Mouse (Mus musculus): ENCODE results near the gene Cryzl2. TPM values are rescaled to one million over a fixed set of nuclear protein-coding genes. Genes with fewer than 3 reads are reported as not detected.

The Cryzl2 gene
- polyA plus RNA-seq, 1 experiment, result 442 TPM

DNA sequence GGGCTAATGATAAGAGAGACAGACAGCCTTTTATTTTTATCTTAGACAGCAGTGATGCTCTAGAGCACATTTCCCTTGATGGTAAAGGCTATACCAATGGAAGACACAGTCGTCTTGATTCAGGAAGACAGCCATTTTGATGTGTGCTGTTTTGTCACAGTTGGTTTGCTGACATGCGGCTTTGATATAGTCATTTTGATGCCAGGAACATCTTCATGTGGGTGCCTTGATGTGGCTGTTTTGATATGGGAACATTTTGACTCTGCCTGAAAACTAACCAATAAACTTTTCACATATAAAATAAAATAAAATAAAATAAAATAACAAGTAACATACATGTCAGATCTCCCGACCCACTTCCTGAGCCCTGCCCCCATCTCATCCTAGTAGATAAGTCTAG is 30.0 kb upstream of the Cryzl2 start:
- WGBS, result 88% methylated on average over 3 of the region's 3 CpGs
- TF ChIP-seq CTCF (conservative IDR thresholded peaks at IDR 0.05; ENCODE audit: insufficient read depth, insufficient read length, low read depth, low read length) (no peak), POLR2A (IDR thresholded peaks at IDR 0.05; ENCODE audit: low read depth, low read length) (no peak)
- Histone ChIP-seq H3K4me1 (ENCODE audit: control insufficient read depth, insufficient read depth, low read length) (no peaks in the 10 kb centered on the region), H3K27ac (ENCODE audit: insufficient read depth, low read depth, low read length) (no peak overlapping the region), H3K36me3 (ENCODE audit: control insufficient read depth, insufficient read depth, low read length) (no peaks in the 10 kb centered on the region), H3K4me3 (ENCODE audit: insufficient read depth, low read depth, low read length) (no peak overlapping the region), H3K27me3 (replicated peaks; ENCODE audit: control insufficient read depth, insufficient read depth, low read length) (no peaks in the 10 kb centered on the region)
- DNase-seq, result no peak

DNA sequence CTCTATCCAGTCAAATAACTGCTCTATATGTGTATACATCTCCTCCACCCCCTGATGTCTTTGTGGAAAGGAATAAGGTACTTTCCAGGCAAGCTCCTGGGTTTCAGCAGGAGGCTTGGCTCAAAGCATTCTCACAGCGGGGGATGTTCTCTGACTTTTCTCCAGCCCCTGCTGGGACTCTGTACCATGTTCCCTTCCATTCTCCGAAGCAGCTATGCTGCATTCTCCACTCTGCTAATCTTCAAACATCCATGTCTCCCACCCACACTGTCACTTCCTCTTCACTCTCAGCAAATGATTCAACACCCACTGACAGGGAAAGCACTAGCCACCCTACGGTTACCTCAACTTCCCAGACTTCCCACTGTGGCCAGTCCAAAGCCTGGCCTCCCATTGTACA is 25.1 kb upstream of the Cryzl2 start:
- 68% methylated on average over 3 of the region's 3 CpGs for WGBS
- no peaks in the 10 kb centered on the region for H3K27me3 ChIP-seq (replicated peaks; ENCODE audit: control insufficient read depth, insufficient read depth, low read length)
- no peak overlapping the region for H3K27ac ChIP-seq (ENCODE audit: insufficient read depth, low read depth, low read length)
- no peaks in the 10 kb centered on the region for H3K4me1 ChIP-seq (ENCODE audit: control insufficient read depth, insufficient read depth, low read length)
- no peaks in the 10 kb centered on the region for H3K36me3 ChIP-seq (ENCODE audit: control insufficient read depth, insufficient read depth, low read length)
- DNase-seq, result no peak
- H3K4me3 ChIP-seq (ENCODE audit: insufficient read depth, low read depth, low read length), result no peak overlapping the region
- no peak for TF ChIP-seq POLR2A (IDR thresholded peaks at IDR 0.05; ENCODE audit: low read depth, low read length)
- TF ChIP-seq CTCF (conservative IDR thresholded peaks at IDR 0.05; ENCODE audit: insufficient read depth, insufficient read length, low read depth, low read length), result no peak

DNA sequence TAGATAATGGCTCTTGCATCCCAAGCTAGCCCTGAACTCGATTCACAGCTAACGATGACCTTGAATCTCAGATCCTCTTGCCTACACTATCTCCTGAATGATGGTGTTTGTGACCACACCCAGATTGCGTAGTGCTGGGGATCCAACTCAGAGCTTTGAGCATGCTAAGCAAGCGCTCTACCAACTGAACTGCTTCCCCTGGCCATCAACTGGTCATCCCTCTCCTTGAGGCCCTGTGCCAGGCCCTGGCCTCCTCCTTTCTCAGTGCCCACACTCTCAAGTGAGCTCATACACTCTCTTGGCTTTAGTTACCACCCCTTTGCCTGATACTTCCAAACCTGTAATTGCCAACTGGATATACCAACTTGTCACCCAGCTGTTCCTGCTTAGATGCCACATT is 24.0 kb upstream of the Cryzl2 start:
- Histone ChIP-seq H3K36me3 (ENCODE audit: control insufficient read depth, insufficient read depth, low read length) (no peaks in the 10 kb centered on the region), H3K27me3 (replicated peaks; ENCODE audit: control insufficient read depth, insufficient read depth, low read length) (no peaks in the 10 kb centered on the region), H3K4me1 (ENCODE audit: control insufficient read depth, insufficient read depth, low read length) (no peaks in the 10 kb centered on the region), H3K4me3 (ENCODE audit: insufficient read depth, low read depth, low read length) (no peak overlapping the region), H3K27ac (ENCODE audit: insufficient read depth, low read depth, low read length) (no peak overlapping the region)
- no peak for DNase-seq
- TF ChIP-seq CTCF (conservative IDR thresholded peaks at IDR 0.05; ENCODE audit: insufficient read depth, insufficient read length, low read depth, low read length), result no peak
- no peak for TF ChIP-seq POLR2A (IDR thresholded peaks at IDR 0.05; ENCODE audit: low read depth, low read length)
- WGBS, result 96% methylated on average over 4 of the region's 4 CpGs

GRCm38 (mm10) chr1:157435926-157436325 is 22.5 kb upstream of the Cryzl2 start:
- Histone ChIP-seq H3K27ac (ENCODE audit: insufficient read depth, low read depth, low read length) (no peak overlapping the region), H3K27me3 (replicated peaks; ENCODE audit: control insufficient read depth, insufficient read depth, low read length) (no peaks in the 10 kb centered on the region), H3K4me3 (ENCODE audit: insufficient read depth, low read depth, low read length) (no peak overlapping the region), H3K36me3 (ENCODE audit: control insufficient read depth, insufficient read depth, low read length) (no peaks in the 10 kb centered on the region), H3K4me1 (ENCODE audit: control insufficient read depth, insufficient read depth, low read length) (peaks cover 3% of the 10 kb centered on the region; the same call in 1 of the 2 replicates)
- DNase-seq, result no peak
- WGBS, result 71% methylated on average over 6 of the region's 6 CpGs
- no peak for TF ChIP-seq CTCF (conservative IDR thresholded peaks at IDR 0.05; ENCODE audit: insufficient read depth, insufficient read length, low read depth, low read length)
- TF ChIP-seq POLR2A (IDR thresholded peaks at IDR 0.05; ENCODE audit: low read depth, low read length), result no peak

DNA sequence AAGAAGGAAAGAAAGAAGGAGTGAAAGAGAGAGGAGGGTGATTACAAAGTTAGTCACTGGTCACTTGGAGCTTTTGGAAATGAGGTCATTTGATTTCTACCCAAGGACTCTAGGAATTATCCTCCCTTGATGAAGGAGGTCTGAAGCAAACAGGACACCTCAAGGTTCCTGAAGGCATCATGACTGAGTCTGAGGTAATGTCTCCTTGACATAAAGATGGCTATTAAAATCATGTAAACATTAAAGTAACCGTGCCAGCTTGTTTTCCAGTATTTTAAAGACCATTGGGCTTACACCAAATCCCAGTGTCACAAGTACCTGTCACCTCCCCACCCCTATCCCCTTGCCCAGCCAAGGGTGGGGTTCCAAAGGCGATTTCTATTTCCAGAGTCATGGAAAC is 20.1 kb upstream of the Cryzl2 start:
- Histone ChIP-seq H3K36me3 (ENCODE audit: control insufficient read depth, insufficient read depth, low read length) (no peaks in the 10 kb centered on the region), H3K4me3 (ENCODE audit: insufficient read depth, low read depth, low read length) (no peak overlapping the region), H3K27me3 (replicated peaks; ENCODE audit: control insufficient read depth, insufficient read depth, low read length) (no peaks in the 10 kb centered on the region), H3K27ac (ENCODE audit: insufficient read depth, low read depth, low read length) (no peak overlapping the region), H3K4me1 (ENCODE audit: control insufficient read depth, insufficient read depth, low read length) (peaks cover 3% of the 10 kb centered on the region; the same call in 1 of the 2 replicates)
- no peak for DNase-seq
- WGBS, result 95% methylated on average over 2 of the region's 2 CpGs
- TF ChIP-seq POLR2A (IDR thresholded peaks at IDR 0.05; ENCODE audit: low read depth, low read length) (no peak), CTCF (conservative IDR thresholded peaks at IDR 0.05; ENCODE audit: insufficient read depth, insufficient read length, low read depth, low read length) (no peak)

DNA sequence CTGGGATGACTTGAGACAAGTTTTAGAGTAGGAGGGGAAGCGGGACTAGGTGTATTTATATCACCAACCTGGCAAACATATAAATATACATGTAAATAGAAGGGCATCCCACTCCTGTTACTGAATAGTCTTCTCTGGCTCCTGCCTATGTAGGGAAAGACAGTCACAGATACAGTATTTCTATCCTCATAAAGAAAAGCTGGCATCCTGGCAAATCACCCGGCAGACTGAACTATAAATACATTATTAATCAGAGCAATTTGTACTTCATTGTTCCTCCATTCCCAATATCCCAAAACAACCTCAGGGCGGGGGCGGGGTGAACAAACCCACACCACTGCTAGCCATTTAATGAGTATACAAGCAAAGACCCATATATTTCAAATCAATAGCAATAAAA is 19.3 kb upstream of the Cryzl2 start:
- TF ChIP-seq POLR2A (IDR thresholded peaks at IDR 0.05; ENCODE audit: low read depth, low read length) (no peak), CTCF (conservative IDR thresholded peaks at IDR 0.05; ENCODE audit: insufficient read depth, insufficient read length, low read depth, low read length) (no peak)
- H3K36me3 ChIP-seq (ENCODE audit: control insufficient read depth, insufficient read depth, low read length), result no peaks in the 10 kb centered on the region
- H3K27me3 ChIP-seq (replicated peaks; ENCODE audit: control insufficient read depth, insufficient read depth, low read length), result no peaks in the 10 kb centered on the region
- 93% methylated on average over 4 of the region's 4 CpGs for WGBS
- H3K4me3 ChIP-seq (ENCODE audit: insufficient read depth, low read depth, low read length), result no peak overlapping the region
- no peak for DNase-seq
- no peak overlapping the region for H3K27ac ChIP-seq (ENCODE audit: insufficient read depth, low read depth, low read length)
- peaks cover 3% of the 10 kb centered on the region; the same call in 1 of the 2 replicates for H3K4me1 ChIP-seq (ENCODE audit: control insufficient read depth, insufficient read depth, low read length)

DNA sequence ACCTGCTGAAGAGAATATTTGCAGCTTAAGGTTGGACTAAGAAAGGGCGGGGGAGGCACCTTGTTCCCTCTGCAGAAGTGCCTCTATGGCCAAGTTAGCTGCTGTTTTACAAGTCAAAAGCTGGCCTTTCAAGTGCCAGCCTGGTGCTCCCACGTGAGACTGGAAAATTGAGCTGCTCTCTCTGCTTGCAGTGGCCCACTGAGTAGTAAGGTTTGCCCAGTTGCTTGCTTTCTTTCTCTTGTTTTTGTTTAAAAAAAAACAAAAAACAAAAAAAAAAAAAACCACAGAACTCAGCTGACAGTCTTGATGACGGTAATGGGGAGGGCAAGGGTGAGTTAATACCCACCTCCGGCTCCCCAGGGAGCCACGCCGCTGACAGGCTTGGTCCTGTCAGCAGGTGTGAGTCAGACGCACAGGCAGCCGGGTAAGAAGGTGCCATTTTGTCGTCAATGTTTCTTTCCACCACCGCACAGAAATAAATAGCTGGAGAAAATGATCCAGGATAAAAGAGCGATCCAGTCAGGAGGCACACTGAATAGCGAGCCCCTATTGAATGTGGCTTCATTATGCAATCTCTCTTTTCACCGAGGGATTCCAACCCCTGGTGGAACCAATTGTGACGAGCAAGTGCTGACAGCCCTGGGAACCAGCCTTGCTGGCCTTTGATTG is 18.3 kb upstream of the Cryzl2 start:
- no peak for TF ChIP-seq CTCF (conservative IDR thresholded peaks at IDR 0.05; ENCODE audit: insufficient read depth, insufficient read length, low read depth, low read length)
- TF ChIP-seq POLR2A (IDR thresholded peaks at IDR 0.05; ENCODE audit: low read depth, low read length), result no peak
- WGBS, result 32% methylated on average over 14 of the region's 14 CpGs
- no peak for DNase-seq
- H3K27ac ChIP-seq (ENCODE audit: insufficient read depth, low read depth, low read length), result no peak overlapping the region
- H3K36me3 ChIP-seq (ENCODE audit: control insufficient read depth, insufficient read depth, low read length), result no peaks in the 10 kb centered on the region
- H3K27me3 ChIP-seq (replicated peaks; ENCODE audit: control insufficient read depth, insufficient read depth, low read length), result no peaks in the 10 kb centered on the region
- peaks cover 3% of the 10 kb centered on the region; the same call in 1 of the 2 replicates for H3K4me1 ChIP-seq (ENCODE audit: control insufficient read depth, insufficient read depth, low read length)
- H3K4me3 ChIP-seq (ENCODE audit: insufficient read depth, low read depth, low read length), result no peak overlapping the region

Data from kidney, adult 2 months (tissue).